Mouse (Mus musculus): ENCODE results near the gene Nupl2.

Nupl2 gene

GRCm38 (mm10) chr5:24164789-24165445 lies at the start of gene Nupl2:
TSS of gene Nupl2 (plus strand) at chr5:24164963.
- DNase-seq: peak; percentile 93

GRCm38 (mm10) chr5:24122221-24122620 lies 42.5 kb upstream of the Nupl2 start:
- no peak for DNase-seq

- DNase-seq: no peak
Observed at GRCm38 (mm10) chr5:24124175-24124574, 40.6 kb upstream of the Nupl2 start.

- no peak for DNase-seq
Observed at GRCm38 (mm10) chr5:24124579-24125276, 40.0 kb upstream of the Nupl2 start.

- DNase-seq: no peak
Observed at GRCm38 (mm10) chr5:24125910-24126636, 38.7 kb upstream of the Nupl2 start.

GRCm38 (mm10) chr5:24126967-24127366 lies 37.8 kb upstream of the Nupl2 start:
- DNase-seq: no peak

GRCm38 (mm10) chr5:24146964-24147363 lies 17.8 kb upstream of the Nupl2 start:
- no peak for DNase-seq

- no peak for DNase-seq
Observed at GRCm38 (mm10) chr5:24152199-24152598, 12.6 kb upstream of the Nupl2 start.

GRCm38 (mm10) chr5:24156774-24157173 lies 8.0 kb upstream of the Nupl2 start:
- DNase-seq: no peak

GRCm38 (mm10) chr5:24167263-24167662 lies 2.5 kb downstream of the Nupl2 start:
- DNase-seq: no peak

- DNase-seq: no peak
Observed at GRCm38 (mm10) chr5:24169881-24170280, 5.1 kb downstream of the Nupl2 start.

GRCm38 (mm10) chr5:24172092-24172491 lies 7.3 kb downstream of the Nupl2 start:
- DNase-seq: no peak

- no peak for DNase-seq
Observed at GRCm38 (mm10) chr5:24181514-24182295, 16.9 kb downstream of the Nupl2 start.

GRCm38 (mm10) chr5:24182296-24182734 lies 17.6 kb downstream of the Nupl2 start:
- no peak for DNase-seq

- no peak for DNase-seq
Observed at GRCm38 (mm10) chr5:24183096-24183495, 18.3 kb downstream of the Nupl2 start.

GRCm38 (mm10) chr5:24184011-24184410 lies 19.2 kb downstream of the Nupl2 start:
- no peak for DNase-seq

GRCm38 (mm10) chr5:24188476-24188875 lies 23.7 kb downstream of the Nupl2 start:
- no peak for DNase-seq

- DNase-seq: no peak
Observed at GRCm38 (mm10) chr5:24191821-24192220, 27.1 kb downstream of the Nupl2 start.

- no peak for DNase-seq
Observed at GRCm38 (mm10) chr5:24201006-24201405, 36.2 kb downstream of the Nupl2 start.

- no peak for DNase-seq
Observed at GRCm38 (mm10) chr5:24202492-24202891, 37.7 kb downstream of the Nupl2 start.

- no peak for DNase-seq
Observed at GRCm38 (mm10) chr5:24203266-24203665, 38.5 kb downstream of the Nupl2 start.

- no peak for DNase-seq
Observed at GRCm38 (mm10) chr5:24207965-24208364, 43.2 kb downstream of the Nupl2 start.

GRCm38 (mm10) chr5:24208505-24208904 lies 43.7 kb downstream of the Nupl2 start:
- no peak for DNase-seq

Data from thymus, postnatal 14 days (tissue).